Mouse (Mus musculus): ENCODE results near the gene Sema5a. TPM values are rescaled to one million over a fixed set of nuclear protein-coding genes. Genes with fewer than 3 reads are reported as not detected.

The Sema5a gene
- polyA plus RNA-seq, 1 experiment from 2014 or later, result 28.3 TPM

GRCm38 (mm10) chr15:32459046-32459445, 214.4 kb downstream of the Sema5a start:
- Histone ChIP-seq H3K4me3 (no peak overlapping the region), H3K4me1 (no peaks in the 10 kb centered on the region), H3K9me3 (no peaks in the 10 kb centered on the region), H3K4me2 (replicated peaks) (no peak overlapping the region), H3K9ac (no peak overlapping the region), H3K36me3 (no peaks in the 10 kb centered on the region), H3K27ac (no peak overlapping the region), H3K27me3 (no peaks in the 10 kb centered on the region)
- 70% methylated on average over 2 of the region's 2 CpGs for WGBS
- ATAC-seq (ENCODE audit: insufficient number of reproducible peaks, insufficient read depth, low FRiP score, low TSS enrichment), result no peak

GRCm38 (mm10) chr15:32460238-32460637, 215.6 kb downstream of the Sema5a start:
- Histone ChIP-seq H3K9me3 (no peaks in the 10 kb centered on the region), H3K4me3 (no peak overlapping the region), H3K27me3 (no peaks in the 10 kb centered on the region), H3K36me3 (no peaks in the 10 kb centered on the region), H3K4me1 (no peaks in the 10 kb centered on the region), H3K4me2 (replicated peaks) (no peak overlapping the region), H3K9ac (no peak overlapping the region), H3K27ac (no peak overlapping the region)
- 76% methylated on average over 7 of the region's 7 CpGs for WGBS
- no peak for ATAC-seq (ENCODE audit: insufficient number of reproducible peaks, insufficient read depth, low FRiP score, low TSS enrichment)

- Histone ChIP-seq H3K4me1 (no peaks in the 10 kb centered on the region), H3K9ac (no peak overlapping the region)
Observed at GRCm38 (mm10) chr15:32471480-32472050, 227.0 kb downstream of the Sema5a start.

GRCm38 (mm10) chr15:32480747-32481146, 236.1 kb downstream of the Sema5a start:
- H3K4me3 ChIP-seq, result no peak overlapping the region
- no peaks in the 10 kb centered on the region for H3K9me3 ChIP-seq
- H3K9ac ChIP-seq, result no peak overlapping the region
- peaks cover 5% of the 10 kb centered on the region for H3K4me1 ChIP-seq
- H3K36me3 ChIP-seq, result no peaks in the 10 kb centered on the region
- no peak for ATAC-seq (ENCODE audit: insufficient number of reproducible peaks, insufficient read depth, low FRiP score, low TSS enrichment)
- no peaks in the 10 kb centered on the region for H3K27me3 ChIP-seq
- no peak overlapping the region for H3K4me2 ChIP-seq (replicated peaks)
- no peak overlapping the region for H3K27ac ChIP-seq

More at GRCm38 (mm10) chr15:32471480-32472050, 227.0 kb downstream of the Sema5a start:
- no peak overlapping the region for H3K4me3 ChIP-seq
- 70% methylated on average over 6 of the region's 6 CpGs for WGBS
- no peak overlapping the region for H3K27ac ChIP-seq
- H3K9me3 ChIP-seq, result no peaks in the 10 kb centered on the region
- no peak overlapping the region for H3K4me2 ChIP-seq (replicated peaks)
- no peaks in the 10 kb centered on the region for H3K36me3 ChIP-seq
- H3K27me3 ChIP-seq, result no peaks in the 10 kb centered on the region
- ATAC-seq (ENCODE audit: insufficient number of reproducible peaks, insufficient read depth, low FRiP score, low TSS enrichment), result no peak

- H3K9me3 ChIP-seq, result no peaks in the 10 kb centered on the region
- WGBS, result 77% methylated on average over 8 of the region's 8 CpGs
- no peak overlapping the region for H3K9ac ChIP-seq
- H3K27ac ChIP-seq, result no peak overlapping the region
- no peak overlapping the region for H3K4me3 ChIP-seq
- H3K4me2 ChIP-seq (replicated peaks), result no peak overlapping the region
- peaks cover 5% of the 10 kb centered on the region for H3K4me1 ChIP-seq
- no peaks in the 10 kb centered on the region for H3K36me3 ChIP-seq
- no peak for ATAC-seq (ENCODE audit: insufficient number of reproducible peaks, insufficient read depth, low FRiP score, low TSS enrichment)
- no peaks in the 10 kb centered on the region for H3K27me3 ChIP-seq
Observed at GRCm38 (mm10) chr15:32485064-32485964, 240.7 kb downstream of the Sema5a start.

- no peak for ATAC-seq (ENCODE audit: insufficient number of reproducible peaks, insufficient read depth, low FRiP score, low TSS enrichment)
- no peaks in the 10 kb centered on the region for H3K36me3 ChIP-seq
- H3K9ac ChIP-seq, result no peak overlapping the region
- H3K27ac ChIP-seq, result no peak overlapping the region
- H3K9me3 ChIP-seq, result no peaks in the 10 kb centered on the region
- WGBS, result 84% methylated on average over 1 of the region's 1 CpGs
- no peak overlapping the region for H3K4me2 ChIP-seq (replicated peaks)
- H3K4me1 ChIP-seq, result peaks cover 5% of the 10 kb centered on the region
- H3K27me3 ChIP-seq, result no peaks in the 10 kb centered on the region
- no peak overlapping the region for H3K4me3 ChIP-seq
Observed at GRCm38 (mm10) chr15:32487968-32488367, 243.4 kb downstream of the Sema5a start.

- no peak for ATAC-seq (ENCODE audit: insufficient number of reproducible peaks, insufficient read depth, low FRiP score, low TSS enrichment)
- H3K4me1 ChIP-seq, result no peaks in the 10 kb centered on the region
- WGBS, result 69% methylated on average over 5 of the region's 5 CpGs
- no peak overlapping the region for H3K4me2 ChIP-seq (replicated peaks)
- no peaks in the 10 kb centered on the region for H3K36me3 ChIP-seq
- no peak overlapping the region for H3K4me3 ChIP-seq
- H3K27ac ChIP-seq, result no peak overlapping the region
- H3K9me3 ChIP-seq, result no peaks in the 10 kb centered on the region
- no peaks in the 10 kb centered on the region for H3K27me3 ChIP-seq
- H3K9ac ChIP-seq, result no peak overlapping the region
Observed at GRCm38 (mm10) chr15:32494219-32494618, 249.6 kb downstream of the Sema5a start.

GRCm38 (mm10) chr15:32494899-32495298, 250.3 kb downstream of the Sema5a start:
- 10% methylated on average over 1 of the region's 1 CpGs for WGBS

GRCm38 (mm10) chr15:32496880-32497279, 252.3 kb downstream of the Sema5a start:
- ATAC-seq (ENCODE audit: insufficient number of reproducible peaks, insufficient read depth, low FRiP score, low TSS enrichment), result no peak
- WGBS, result 85% methylated on average over 4 of the region's 4 CpGs
- no peaks in the 10 kb centered on the region for H3K9me3 ChIP-seq

More at GRCm38 (mm10) chr15:32494899-32495298, 250.3 kb downstream of the Sema5a start:
- ATAC-seq (ENCODE audit: insufficient number of reproducible peaks, insufficient read depth, low FRiP score, low TSS enrichment), result no peak
- Histone ChIP-seq H3K9me3 (no peaks in the 10 kb centered on the region), H3K4me1 (no peaks in the 10 kb centered on the region), H3K9ac (no peak overlapping the region), H3K4me3 (no peak overlapping the region), H3K36me3 (no peaks in the 10 kb centered on the region), H3K27ac (no peak overlapping the region), H3K4me2 (replicated peaks) (no peak overlapping the region), H3K27me3 (no peaks in the 10 kb centered on the region)

GRCm38 (mm10) chr15:32505941-32506340, 261.3 kb downstream of the Sema5a start:
- no peaks in the 10 kb centered on the region for H3K4me1 ChIP-seq
- no peak overlapping the region for H3K4me3 ChIP-seq
- H3K27ac ChIP-seq, result no peak overlapping the region
- H3K27me3 ChIP-seq, result no peaks in the 10 kb centered on the region
- no peaks in the 10 kb centered on the region for H3K36me3 ChIP-seq
- no peak for ATAC-seq (ENCODE audit: insufficient number of reproducible peaks, insufficient read depth, low FRiP score, low TSS enrichment)
- H3K9me3 ChIP-seq, result no peaks in the 10 kb centered on the region
- H3K4me2 ChIP-seq (replicated peaks), result no peak overlapping the region
- WGBS, result 87% methylated on average over 2 of the region's 2 CpGs
- H3K9ac ChIP-seq, result no peak overlapping the region

More at GRCm38 (mm10) chr15:32496880-32497279, 252.3 kb downstream of the Sema5a start:
- no peak overlapping the region for H3K27ac ChIP-seq
- no peaks in the 10 kb centered on the region for H3K27me3 ChIP-seq
- H3K9ac ChIP-seq, result no peak overlapping the region
- H3K4me3 ChIP-seq, result no peak overlapping the region
- no peaks in the 10 kb centered on the region for H3K36me3 ChIP-seq
- no peak overlapping the region for H3K4me2 ChIP-seq (replicated peaks)
- H3K4me1 ChIP-seq, result no peaks in the 10 kb centered on the region

- Histone ChIP-seq H3K9me3 (no peaks in the 10 kb centered on the region), H3K4me3 (no peak overlapping the region), H3K36me3 (no peaks in the 10 kb centered on the region), H3K27ac (no peak overlapping the region), H3K9ac (no peak overlapping the region), H3K4me1 (no peaks in the 10 kb centered on the region), H3K4me2 (replicated peaks) (no peak overlapping the region), H3K27me3 (no peaks in the 10 kb centered on the region)
- no peak for ATAC-seq (ENCODE audit: insufficient number of reproducible peaks, insufficient read depth, low FRiP score, low TSS enrichment)
Observed at GRCm38 (mm10) chr15:32508282-32508681, 263.7 kb downstream of the Sema5a start.

- H3K4me3 ChIP-seq, result no peak overlapping the region
- no peaks in the 10 kb centered on the region for H3K27me3 ChIP-seq
- H3K4me2 ChIP-seq (replicated peaks), result no peak overlapping the region
- WGBS, result 56% methylated on average over 1 of the region's 1 CpGs
- H3K9me3 ChIP-seq, result no peaks in the 10 kb centered on the region
- H3K4me1 ChIP-seq, result no peaks in the 10 kb centered on the region
- H3K9ac ChIP-seq, result no peak overlapping the region
- no peak for ATAC-seq (ENCODE audit: insufficient number of reproducible peaks, insufficient read depth, low FRiP score, low TSS enrichment)
- H3K36me3 ChIP-seq, result no peaks in the 10 kb centered on the region
- H3K27ac ChIP-seq, result no peak overlapping the region
Observed at GRCm38 (mm10) chr15:32514877-32515276, 270.3 kb downstream of the Sema5a start.

Data from embryonic facial prominence, embryonic 12.5 days (tissue).